Mouse (Mus musculus) right cerebral cortex, postnatal 10 days (tissue): ENCODE measurements at regions not wholly inside any gene's neighbourhood (a gene's known extent, or its start where the extent isn't known, plus 50 kb on each side); places are given as distances from the start of the nearest gene placed in this dataset.

ENCODE experiments used
- DNase-seq, 2 experiments: peaks; one replicate each; pipeline ENCODE4 v3.0.0; 2021; ENCODE audit warnings: low spot score in 2 of 2

- no peak for DNase-seq
Observed at GRCm38 (mm10) chr11:71410582-71410981, 180.0 kb upstream of the Nlrp1b start.

- no peak for DNase-seq
Observed at GRCm38 (mm10) chr11:71411958-71412357, 181.4 kb upstream of the Nlrp1b start.

GRCm38 (mm10) chr11:71414403-71415140 is 184.0 kb upstream of the Nlrp1b start:
- peak; percentile 36 to 43 for DNase-seq

GRCm38 (mm10) chr11:71415451-71415850 is 184.9 kb upstream of the Nlrp1b start:
- DNase-seq = no peak

- DNase-seq = no peak
Observed at GRCm38 (mm10) chr11:71422291-71422840, 191.8 kb upstream of the Nlrp1b start.

GRCm38 (mm10) chr11:71423242-71423641 is 192.7 kb upstream of the Nlrp1b start:
- no peak for DNase-seq

GRCm38 (mm10) chr11:71424879-71425278 is 194.3 kb upstream of the Nlrp1b start:
- no peak for DNase-seq

GRCm38 (mm10) chr11:71429739-71430138 is 199.2 kb upstream of the Nlrp1b start:
- DNase-seq = no peak

GRCm38 (mm10) chr11:71434241-71434640 is 203.7 kb upstream of the Nlrp1b start:
- DNase-seq = no peak

- DNase-seq = no peak
Observed at GRCm38 (mm10) chr11:71434886-71435285, 204.4 kb upstream of the Nlrp1b start.

GRCm38 (mm10) chr11:71435745-71436144 is 205.2 kb upstream of the Nlrp1b start:
- peak; percentile 60 to 68 for DNase-seq

GRCm38 (mm10) chr11:71436335-71436734 is 205.8 kb upstream of the Nlrp1b start:
- DNase-seq = no peak

- DNase-seq = peak; percentile 78 to 86
Observed at GRCm38 (mm10) chr11:71436801-71437200, 206.3 kb upstream of the Nlrp1b start.

- peak; percentile 81 to 87 for DNase-seq
Observed at GRCm38 (mm10) chr11:71439871-71440270, 209.3 kb upstream of the Nlrp1b start.

- DNase-seq = peak in 1 of 2 experiments; percentile 48
Observed at GRCm38 (mm10) chr11:71440392-71440791, 209.9 kb upstream of the Nlrp1b start.

- DNase-seq = peak in 1 of 2 experiments; percentile 19
Observed at GRCm38 (mm10) chr11:71444056-71444455, 213.5 kb upstream of the Nlrp1b start.

- peak in 1 of 2 experiments; percentile 13 for DNase-seq
Observed at GRCm38 (mm10) chr11:71446641-71447040, 216.1 kb upstream of the Nlrp1b start.

- DNase-seq = peak in 1 of 2 experiments; percentile 35
Observed at GRCm38 (mm10) chr11:71447841-71448745, 217.6 kb upstream of the Nlrp1b start.

GRCm38 (mm10) chr11:71480094-71480493 is 249.6 kb upstream of the Nlrp1b start:
- DNase-seq = no peak

- no peak for DNase-seq
Observed at GRCm38 (mm10) chr11:71497863-71498262, 251.9 kb upstream of the Wscd1 start.

GRCm38 (mm10) chr11:71498299-71498698 is 251.4 kb upstream of the Wscd1 start:
- no peak for DNase-seq

- DNase-seq = no peak
Observed at GRCm38 (mm10) chr11:71502156-71502555, 247.6 kb upstream of the Wscd1 start.
